Mouse (Mus musculus) MEL (cell line): ENCODE measurements at regions not wholly inside any gene's neighbourhood (a gene's known extent, or its start where the extent isn't known, plus 50 kb on each side); places are given as distances from the start of the nearest gene placed in this dataset.

Experiments used
- GABPA ChIP-seq: IDR thresholded peaks from 2 replicates; pipeline ENCODE4 v1.6.1; 2012; ENCODE audit warnings: low read depth, mild to moderate bottlenecking, inconsistent platforms, low read length, improper control_type of control experiment, moderate library complexity
- JUND ChIP-seq: IDR thresholded peaks from 2 replicates; pipeline ENCODE4 v1.6.1; 2011; ENCODE audit warnings: low read depth, mild to moderate bottlenecking, improper control_type of control experiment, low read length
- POLR2A ChIP-seq, 2 experiments: IDR thresholded peaks; 2 replicates each; pipeline ENCODE4 v1.6.1; 2011 to 2012; ENCODE audit warnings: low read length in 2 of 2, mild to moderate bottlenecking in 2 of 2, control low read depth in 1 of 2, improper control_type of control experiment in 1 of 2, low read depth in 1 of 2, moderate library complexity in 1 of 2; ENCODE audit not compliant: control insufficient read depth in 1 of 2, insufficient read depth in 1 of 2, poor library complexity in 1 of 2
- ZNF384 ChIP-seq: IDR thresholded peaks from 2 replicates; pipeline ENCODE4 v1.6.1; 2012; ENCODE audit warnings: low read depth, mild to moderate bottlenecking, inconsistent platforms, low read length, improper control_type of control experiment

GRCm38 (mm10) chr19:24621610-24622220 is 52.1 kb upstream of the Tmem252 start:
- TF ChIP-seq GABPA, result no peak
- no peak for TF ChIP-seq POLR2A (IDR thresholded peaks at IDR 0.05; ENCODE audit: control insufficient read depth in 1 of 2, insufficient read depth in 1 of 2, low read depth in 1 of 2, low read length in 2 of 2, poor library complexity in 1 of 2)
- no peak for TF ChIP-seq JUND
- TF ChIP-seq ZNF384, result no peak
